Mouse (Mus musculus) megakaryocyte, embryonic 14.5 days (primary cell): ENCODE measurements at regions not wholly inside any gene's neighbourhood (a gene's known extent, or its start where the extent isn't known, plus 50 kb on each side); places are given as distances from the start of the nearest gene placed in this dataset.

Source experiments
- FLI1 ChIP-seq: IDR thresholded peaks from 2 replicates; pipeline ENCODE4 v1.6.1; 2012; ENCODE audit warnings: low read length, inconsistent platforms, mixed read lengths
- GATA1 ChIP-seq: IDR thresholded peaks from 3 replicates; pipeline ENCODE4 v1.6.1; 2012; ENCODE audit warnings: mixed read lengths, low read length, inconsistent platforms, borderline replicate concordance

DNA sequence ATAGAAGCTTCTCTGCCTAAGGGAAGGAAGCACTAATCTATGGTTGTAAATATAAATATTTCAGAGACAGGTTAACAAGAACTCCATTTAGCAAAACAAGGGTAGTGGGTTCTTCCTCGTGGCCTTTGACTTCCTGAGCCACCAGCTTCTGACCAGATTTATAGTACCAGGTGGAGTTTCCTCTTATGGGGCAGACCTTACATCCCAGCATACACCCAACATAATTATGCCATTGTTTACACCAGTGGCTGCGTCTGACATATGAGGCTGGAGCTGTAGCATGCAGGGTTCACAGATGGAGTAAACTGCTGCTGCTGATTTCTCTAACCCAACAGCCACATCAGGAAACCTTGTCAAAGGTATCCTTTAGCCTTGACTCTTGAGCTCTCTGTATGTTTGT is 75.5 kb downstream of the Trib2 start:
- TF ChIP-seq GATA1 (no peak), FLI1 (no peak)
